23 mouse cellular contexts compared by ENCODE assay signal in the genomic region with DNA sequence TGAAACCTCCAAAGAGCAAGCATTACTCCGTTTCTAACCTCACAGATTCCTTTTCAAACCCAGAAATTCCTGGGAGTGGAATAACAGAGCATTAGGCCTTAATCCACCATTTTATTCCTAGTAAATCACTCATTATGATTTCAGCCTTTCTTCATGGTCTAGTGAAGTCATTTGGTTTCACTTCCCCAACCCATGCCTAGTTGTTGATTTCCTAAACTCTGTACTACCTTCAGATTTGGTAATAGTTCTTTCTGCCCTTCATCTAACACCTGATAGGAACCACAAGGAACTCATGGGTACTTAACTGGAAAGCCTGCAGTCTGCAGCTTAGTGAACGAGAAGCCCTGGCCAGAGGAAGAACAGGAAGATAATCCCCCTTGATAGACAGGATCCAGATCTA. TPM values are rescaled to one million over a fixed set of nuclear protein-coding genes. Genes with fewer than 3 reads are reported as not detected.
DNase-seq lines count a peak whose midpoint lies in the region; ATAC-seq and TF ChIP-seq lines count a peak whose summit lies in the region.
"Had no signal": no experiment of that assay in that cellular context is flagged by ENCODE, and none has a peak within 500 bp of the region (broad histone marks: within the 10 kb centered on the region; RNA-seq: fewer than 3 reads in every experiment).

No protein-coding gene starts in this region.

- TF ChIP-seq POLR2A in CH12.LX (IDR thresholded peaks at IDR 0.05; ENCODE audit: low read depth, low read length), result no peak

- TF ChIP-seq RAD21 in CH12.LX (IDR thresholded peaks at IDR 0.05; ENCODE audit: low read depth, low read length), result no peak

- 0 out of 2 replicates have a peak overlapping the region, but pooled peaks have one; percentile 29 for H3K4me2 ChIP-seq in CH12.LX (ENCODE audit: insufficient read depth, low read depth, poor library complexity, severe bottlenecking)
- H3K4me2 ChIP-seq: embryonic facial prominence, embryonic 13.5 days; forebrain, embryonic 12.5 days; heart, embryonic 13.5 days; hindbrain, embryonic 12.5 days had no signal

- no peak overlapping the region for H3K9ac ChIP-seq in CH12.LX (ENCODE audit: insufficient read depth, low read depth)
- H3K9ac ChIP-seq: embryonic facial prominence, embryonic 13.5 days; forebrain, embryonic 12.5 days; heart, embryonic 13.5 days; hindbrain, embryonic 12.5 days had no signal

- peaks cover 0 to 20% of the 10 kb centered on the region in 2 experiments; a peak in 2 of 4 replicates for H3K4me1 ChIP-seq in CH12.LX (ENCODE audit: control insufficient read depth in 1 of 2, insufficient read depth in 2 of 2)
- H3K4me1 ChIP-seq in hindbrain, embryonic 10.5 days (replicated peaks), result no peaks in the 10 kb centered on the region
- H3K4me1 ChIP-seq: embryonic facial prominence, embryonic 13.5 days; heart, embryonic 13.5 days; hindbrain, embryonic 12.5 days had no signal

- TF ChIP-seq CTCF in CH12.LX (conservative IDR thresholded peaks at IDR 0.05 in 1 of 2, IDR thresholded peaks at IDR 0.05 in 1 of 2; ENCODE audit: low read depth in 2 of 2, low read length in 2 of 2), result no peak

- in situ Hi-C loops in CH12.LX (cut with MboI; ENCODE audit: low pct_ligation_motif_present, low pct_unique_long_range_greater_than_20kb, low sequenced_read_pairs), result no loop called here

- no peaks in the 10 kb centered on the region for H3K79me2 ChIP-seq in CH12.LX (replicated peaks; ENCODE audit: control insufficient read depth, extremely low read depth, insufficient read depth, poor library complexity, severe bottlenecking)

- dilution Hi-C loops in CH12.LX (cut with MboI; ENCODE audit: extremely low pct_ligation_motif_present, extremely low pct_unique_long_range_greater_than_20kb, low sequenced_read_pairs), result no loop called here

- no peak overlapping the region for H3K4me3 ChIP-seq in CH12.LX (replicated peaks in 1 of 3; ENCODE audit: low read depth in 2 of 3, low read length in 2 of 3, poor library complexity in 1 of 3)
- H3K4me3 ChIP-seq in hindbrain, embryonic 10.5 days, result no peak overlapping the region
- H3K4me3 ChIP-seq: embryonic facial prominence, embryonic 13.5 days; forebrain, embryonic 12.5 days; heart, embryonic 13.5 days; hindbrain, embryonic 12.5 days had no signal

- peak; percentile 66; the same call in 1 of the 2 replicates for ATAC-seq in megakaryocyte, adult 5-6 weeks (ENCODE audit: poor library complexity, severe bottlenecking)
- ATAC-seq: activated CD4-positive, CD25-positive, alpha-beta regulatory T cell, adult 4 months; CD4-positive, CD25-positive, alpha-beta regulatory T cell, adult 4 months; forebrain, embryonic 16.5 days; hindbrain, embryonic 16.5 days; inflammation-experienced regulatory T-cells, adult 6 months had no signal

- peak; percentile 32 for DNase-seq in retina, postnatal 1 day
- no peak for DNase-seq in retina, embryonic 14.5 days (ENCODE audit: low spot score)
- peak; percentile 58 for DNase-seq in CH12.LX (ENCODE audit: extremely low read depth)
- peak; percentile 70 for DNase-seq in splenic B cell, adult 2 months (ENCODE audit: low read depth, low spot score)
- no peak for DNase-seq in hindbrain, embryonic 10.5 days (ENCODE audit: low spot score)
- no peak for DNase-seq in frontal cortex, postnatal 25 days (ENCODE audit: low spot score in 2 of 2)
- DNase-seq: adrenal gland, postnatal 14 days; cerebellum, adult 11-12 months; cerebellum, adult 9-10 months; cerebellum, postnatal 25 days; gastrocnemius, postnatal 36 days; heart, postnatal 36 days had no signal

- H3K27me3 ChIP-seq in CH12.LX (replicated peaks), result no peaks in the 10 kb centered on the region
- no peaks in the 10 kb centered on the region for H3K27me3 ChIP-seq in splenic B cell, adult 2 months (ENCODE audit: control insufficient read depth, insufficient read depth, low read length, poor library complexity, severe bottlenecking)
- H3K27me3 ChIP-seq in hindbrain, embryonic 10.5 days (ENCODE audit: insufficient read depth, poor library complexity, severe bottlenecking), result no peaks in the 10 kb centered on the region
- H3K27me3 ChIP-seq: embryonic facial prominence, embryonic 13.5 days; heart, embryonic 13.5 days; hindbrain, embryonic 12.5 days had no signal

- H3K9me3 ChIP-seq in CH12.LX (replicated peaks; ENCODE audit: low read length), result no peaks in the 10 kb centered on the region
- no peaks in the 10 kb centered on the region for H3K9me3 ChIP-seq in hindbrain, embryonic 10.5 days
- H3K9me3 ChIP-seq: embryonic facial prominence, embryonic 13.5 days; forebrain, embryonic 12.5 days; heart, embryonic 13.5 days; hindbrain, embryonic 12.5 days had no signal

- no peak overlapping the region for H3K27ac ChIP-seq in CH12.LX (ENCODE audit: insufficient read depth, low read depth)
- no peak overlapping the region for H3K27ac ChIP-seq in hindbrain, embryonic 10.5 days
- H3K27ac ChIP-seq: embryonic facial prominence, embryonic 13.5 days; forebrain, embryonic 12.5 days; heart, embryonic 13.5 days; hindbrain, embryonic 12.5 days had no signal

- H3K36me3 ChIP-seq in CH12.LX (replicated peaks in 1 of 2; ENCODE audit: control insufficient read depth in 1 of 2, insufficient read depth in 1 of 2, low read length in 1 of 2), result no peaks in the 10 kb centered on the region
- no peaks in the 10 kb centered on the region for H3K36me3 ChIP-seq in splenic B cell, adult 2 months (ENCODE audit: control insufficient read depth, insufficient read depth, low read length, poor library complexity, severe bottlenecking)
- no peaks in the 10 kb centered on the region for H3K36me3 ChIP-seq in hindbrain, embryonic 10.5 days
- H3K36me3 ChIP-seq: embryonic facial prominence, embryonic 13.5 days; forebrain, embryonic 12.5 days; heart, embryonic 13.5 days; hindbrain, embryonic 12.5 days had no signal

- peak; percentile 87 for TF ChIP-seq EP300 in CH12.LX (IDR thresholded peaks at IDR 0.05; ENCODE audit: low read length)

- 59% methylated on average over 2 of the region's 2 CpGs for WGBS in hindbrain, embryonic 10.5 days

TF ChIP-seq in CH12.LX, 34 proteins besides CTCF, POLR2A, EP300 and RAD21:
- TF ChIP-seq ETS1 (conservative IDR thresholded peaks at IDR 0.05; ENCODE audit: low read depth, low read length) (peak; percentile 39), MYC (IDR thresholded peaks at IDR 0.05; ENCODE audit: low read depth, low read length) (no peak), SMC3 (IDR thresholded peaks at IDR 0.05; ENCODE audit: low read depth, low read length) (no peak), MEF2A (IDR thresholded peaks at IDR 0.05; ENCODE audit: borderline replicate concordance, low read depth, low read length) (no peak), JUND (conservative IDR thresholded peaks at IDR 0.05; ENCODE audit: low read depth, low read length) (no peak; the same call in 1 of the 2 replicates), ZC3H11A (IDR thresholded peaks at IDR 0.05; ENCODE audit: low read depth, low read length) (no peak), KAT2A (IDR thresholded peaks at IDR 0.05; ENCODE audit: insufficient replicate concordance, low read length) (no peak), ZNF384 (IDR thresholded peaks at IDR 0.05; ENCODE audit: low read depth, low read length) (no peak), ZMIZ1 (IDR thresholded peaks at IDR 0.05; ENCODE audit: low read depth, low read length) (no peak), JUN (IDR thresholded peaks at IDR 0.05; ENCODE audit: insufficient read depth, low read depth, low read length) (0 out of 2 replicates have a peak, but pooled peaks have one; percentile 26), IRF4 (IDR thresholded peaks at IDR 0.05; ENCODE audit: low read depth, low read length) (peak; percentile 84), TBP (conservative IDR thresholded peaks at IDR 0.05; ENCODE audit: low read depth, low read length) (peak; percentile 76)

RNA-seq across cellular contexts. Expression of a gene that starts 44.5 kb away (rescaled TPM):
- total RNA-seq in CH12.LX (2012; rRNA removed) (not detected in 2 replicates), CH12.LX (2014; rRNA removed) (not detected in 2 replicates)
- 0.07 TPM in 1 of 2 replicates, not detected in the other for polyA plus RNA-seq in CH12.LX (2012; ENCODE audit: insufficient read length, low read depth)
- total RNA-seq in megakaryocyte, adult 5-6 weeks (2015), result 0.31 TPM in 1 of 2 replicates, not detected in the other
- total RNA-seq in megakaryocyte, adult 5-6 weeks (2017), result not detected in 2 replicates
- polyA plus RNA-seq in hindbrain, embryonic 10.5 days (2016; fragmentation: Nextera tagmentation; extraction: Ambion mirVana), result 2.2 and 2.7 TPM in 2 replicates
- total RNA-seq: MEL had no signal
- polyA plus RNA-seq: activated CD4-positive, CD25-positive, alpha-beta regulatory T cell, adult 4 months had no signal

Comparison
In these comparisons a context has a peak if more than half of its experiments do, and no peak if none do; other contexts are left out.
1. DNase-seq: peak in retina, postnatal 1 day (single experiment), CH12.LX (single experiment) and splenic B cell, adult 2 months (single experiment); none in retina, embryonic 14.5 days (single experiment), hindbrain, embryonic 10.5 days (single experiment) and frontal cortex, postnatal 25 days (0 of 2).